14 mouse cellular contexts compared by ENCODE assay signal in the genomic region with DNA sequence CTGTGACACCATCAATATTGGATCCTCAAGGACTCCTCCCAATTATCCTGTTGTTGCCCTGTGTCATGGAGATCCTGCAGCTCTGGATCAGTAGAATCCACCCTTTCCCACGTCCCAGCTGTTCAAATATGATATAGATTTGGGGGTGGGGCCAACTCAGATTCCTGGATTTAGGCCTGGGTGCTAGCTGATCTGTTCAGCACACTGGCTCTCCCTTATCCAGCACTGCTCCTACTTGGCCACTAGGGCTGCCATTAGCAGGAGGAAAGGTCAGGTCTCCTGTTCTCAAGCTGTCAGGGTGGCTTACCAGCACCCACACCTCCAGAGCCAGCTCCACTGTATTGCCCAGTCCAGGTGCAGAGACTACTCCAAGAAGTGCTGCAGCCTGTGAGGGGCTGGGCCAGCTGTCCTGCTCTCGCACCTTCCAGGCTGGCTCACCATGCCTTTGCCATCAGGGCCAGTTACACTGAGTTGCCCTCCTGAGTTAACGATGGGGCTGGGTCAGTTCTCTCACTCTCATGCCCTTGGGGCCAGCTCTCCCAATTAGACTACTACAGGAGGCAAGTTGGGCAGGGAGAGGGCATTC. TPM values are rescaled to one million over a fixed set of nuclear protein-coding genes. Genes with fewer than 3 reads are reported as not detected.
DNase-seq lines count a peak whose midpoint lies in the region; ATAC-seq and TF ChIP-seq lines count a peak whose summit lies in the region.
"Had no signal": no experiment of that assay in that cellular context is flagged by ENCODE, and none has a peak within 500 bp of the region (broad histone marks: within the 10 kb centered on the region; RNA-seq: fewer than 3 reads in every experiment).

No protein-coding gene starts in this region.

- peak; percentile 35 for TF ChIP-seq CTCF in hindbrain, postnatal 0 days (IDR thresholded peaks at IDR 0.05; ENCODE audit: low read depth)
- peak; percentile 60 for TF ChIP-seq CTCF in lung, postnatal 0 days (IDR thresholded peaks at IDR 0.05)

- H3K9me3 ChIP-seq in hindbrain, postnatal 0 days (ENCODE audit: low read length) = no peaks in the 10 kb centered on the region
- H3K9me3 ChIP-seq in hindbrain, embryonic 11.5 days (ENCODE audit: control insufficient read depth, low read length) = no peaks in the 10 kb centered on the region
- no peaks in the 10 kb centered on the region for H3K9me3 ChIP-seq in lung, postnatal 0 days (ENCODE audit: low read length)
- H3K9me3 ChIP-seq in liver, embryonic 16.5 days (replicated peaks; ENCODE audit: control insufficient read depth, low read length) = no peaks in the 10 kb centered on the region
- H3K9me3 ChIP-seq: forebrain, embryonic 13.5 days; limb, embryonic 15.5 days had no signal

- WGBS in hindbrain, postnatal 0 days = 68% methylated on average over 3 of the region's 3 CpGs
- 56% methylated on average over 3 of the region's 3 CpGs for WGBS in hindbrain, embryonic 11.5 days
- 57% methylated on average over 3 of the region's 3 CpGs for WGBS in lung, postnatal 0 days
- WGBS in liver, embryonic 16.5 days (ENCODE audit: insufficient replicate concordance) = 54% methylated on average over 3 of the region's 3 CpGs

- no peak for DNase-seq in hindbrain, postnatal 0 days (ENCODE audit: low spot score)
- no peak for DNase-seq in hindbrain, embryonic 11.5 days (ENCODE audit: low spot score)
- DNase-seq in lung, postnatal 0 days (ENCODE audit: low spot score) = peak; percentile 57
- DNase-seq in lung, postnatal 10 days = no peak
- peak; percentile 35 for DNase-seq in R1 (ENCODE audit: low read depth, low spot score)
- no peak for DNase-seq in layer of hippocampus, adult 9-11 months
- no peak for DNase-seq in gastrocnemius, postnatal 10 days
- DNase-seq: adrenal gland, postnatal 36 days; cerebellum, adult 18-20 months; heart, postnatal 4 days; kidney, adult 11 months had no signal

- no peak for TF ChIP-seq EP300 in lung, postnatal 0 days (IDR thresholded peaks at IDR 0.05)

- no peaks in the 10 kb centered on the region for H3K27me3 ChIP-seq in hindbrain, postnatal 0 days (ENCODE audit: insufficient read depth, low read length)
- H3K27me3 ChIP-seq in hindbrain, embryonic 11.5 days (ENCODE audit: control insufficient read depth, insufficient read depth, low read length) = no peaks in the 10 kb centered on the region
- no peaks in the 10 kb centered on the region for H3K27me3 ChIP-seq in lung, postnatal 0 days (replicated peaks; ENCODE audit: insufficient read depth, low read length)
- H3K27me3 ChIP-seq in liver, embryonic 16.5 days (ENCODE audit: control insufficient read depth, insufficient read depth, low read depth, low read length) = no peaks in the 10 kb centered on the region; the same call in 1 of the 2 replicates
- H3K27me3 ChIP-seq: forebrain, embryonic 13.5 days; limb, embryonic 15.5 days had no signal

- ATAC-seq in hindbrain, postnatal 0 days = no peak
- no peak for ATAC-seq in hindbrain, embryonic 11.5 days (ENCODE audit: low FRiP score)
- ATAC-seq in lung, postnatal 0 days = peak; percentile 46
- ATAC-seq in liver, embryonic 16.5 days (ENCODE audit: low read depth) = 0 out of 2 replicates have a peak, but pooled peaks have one; percentile 19
- ATAC-seq: forebrain, embryonic 13.5 days had no signal

- no peaks in the 10 kb centered on the region for H3K36me3 ChIP-seq in hindbrain, postnatal 0 days (ENCODE audit: insufficient read depth, low read length)
- no peaks in the 10 kb centered on the region for H3K36me3 ChIP-seq in hindbrain, embryonic 11.5 days (ENCODE audit: control insufficient read depth, insufficient read depth, low read length)
- no peaks in the 10 kb centered on the region for H3K36me3 ChIP-seq in lung, postnatal 0 days (ENCODE audit: insufficient read depth, low read length)
- no peaks in the 10 kb centered on the region for H3K36me3 ChIP-seq in liver, embryonic 16.5 days (ENCODE audit: control insufficient read depth, insufficient read depth)
- H3K36me3 ChIP-seq: limb, embryonic 15.5 days had no signal

- no peak overlapping the region for H3K4me2 ChIP-seq in hindbrain, postnatal 0 days (ENCODE audit: low read depth, low read length)
- H3K4me2 ChIP-seq in hindbrain, embryonic 11.5 days (replicated peaks; ENCODE audit: low read depth, low read length) = no peak overlapping the region
- H3K4me2 ChIP-seq in lung, postnatal 0 days (replicated peaks; ENCODE audit: low read depth, low read length) = no peak overlapping the region
- H3K4me2 ChIP-seq in liver, embryonic 16.5 days (ENCODE audit: low read depth, low read length) = no peak overlapping the region
- H3K4me2 ChIP-seq: forebrain, embryonic 13.5 days; limb, embryonic 15.5 days had no signal

- no peak overlapping the region for H3K9ac ChIP-seq in hindbrain, postnatal 0 days (replicated peaks; ENCODE audit: low read length)
- no peak overlapping the region for H3K9ac ChIP-seq in hindbrain, embryonic 11.5 days (ENCODE audit: low read depth, low read length)
- no peak overlapping the region for H3K9ac ChIP-seq in lung, postnatal 0 days (replicated peaks; ENCODE audit: low read depth)
- H3K9ac ChIP-seq in liver, embryonic 16.5 days (ENCODE audit: low read depth, low read length) = no peak overlapping the region
- H3K9ac ChIP-seq: forebrain, embryonic 13.5 days; limb, embryonic 15.5 days had no signal

- H3K4me1 ChIP-seq in hindbrain, postnatal 0 days (ENCODE audit: insufficient read depth, low read length) = no peaks in the 10 kb centered on the region
- no peaks in the 10 kb centered on the region for H3K4me1 ChIP-seq in hindbrain, embryonic 11.5 days (replicated peaks; ENCODE audit: control insufficient read depth, insufficient read depth, low read length)
- no peaks in the 10 kb centered on the region for H3K4me1 ChIP-seq in lung, postnatal 0 days (ENCODE audit: insufficient read depth, low read depth, low read length)
- peaks cover 15% of the 10 kb centered on the region for H3K4me1 ChIP-seq in liver, embryonic 16.5 days (ENCODE audit: control insufficient read depth, low read depth, low read length)
- H3K4me1 ChIP-seq: forebrain, embryonic 13.5 days; limb, embryonic 15.5 days had no signal

- H3K27ac ChIP-seq in hindbrain, postnatal 0 days = no peak overlapping the region
- no peak overlapping the region for H3K27ac ChIP-seq in hindbrain, embryonic 11.5 days (ENCODE audit: low read depth, low read length)
- no peak overlapping the region for H3K27ac ChIP-seq in lung, postnatal 0 days (ENCODE audit: low read length)
- H3K27ac ChIP-seq in liver, embryonic 16.5 days (ENCODE audit: low read length) = no peak overlapping the region
- H3K27ac ChIP-seq: forebrain, embryonic 13.5 days; limb, embryonic 15.5 days had no signal

- no peak overlapping the region for H3K4me3 ChIP-seq in hindbrain, postnatal 0 days (ENCODE audit: low read length)
- H3K4me3 ChIP-seq in hindbrain, embryonic 11.5 days (ENCODE audit: low read depth, low read length) = no peak overlapping the region
- H3K4me3 ChIP-seq in lung, postnatal 0 days (ENCODE audit: low read depth, low read length) = no peak overlapping the region
- H3K4me3 ChIP-seq in liver, embryonic 16.5 days (ENCODE audit: low read depth, low read length) = no peak overlapping the region
- H3K4me3 ChIP-seq: forebrain, embryonic 13.5 days; limb, embryonic 15.5 days had no signal

RNA-seq across cellular contexts. Expression of a gene that starts 10.0 kb away (rescaled TPM):
- 185 and 212 TPM in 2 replicates for total RNA-seq in hindbrain, postnatal 0 days (2014; rRNA removed)
- 64.4 and 69.9 TPM in 2 replicates for polyA plus RNA-seq in hindbrain, postnatal 0 days (2015; fragmentation: Nextera tagmentation; extraction: Ambion mirVana)
- polyA plus RNA-seq in hindbrain, embryonic 11.5 days (2014; fragmentation: Nextera tagmentation; extraction: Ambion mirVana) = 131 and 140 TPM in 2 replicates
- 51.8 and 60.5 TPM in 2 replicates for polyA plus RNA-seq in lung, postnatal 0 days (2015; fragmentation: Nextera tagmentation; extraction: Ambion mirVana)
- 13.0 and 13.6 TPM in 2 replicates for polyA plus RNA-seq in liver, embryonic 16.5 days (2015; fragmentation: Nextera tagmentation; extraction: Ambion mirVana)
- 10 to 100 TPM; 27.2 to 34.8 TPM for total RNA-seq in gastrocnemius, postnatal 10 days (2021)

Comparison
In these comparisons a context has a peak if more than half of its experiments do, and no peak if none do; other contexts are left out.
1. DNase-seq: peak in lung, postnatal 0 days (single experiment) and R1 (single experiment); none in hindbrain, postnatal 0 days (single experiment), hindbrain, embryonic 11.5 days (single experiment), lung, postnatal 10 days (single experiment), layer of hippocampus, adult 9-11 months (single experiment) and gastrocnemius, postnatal 10 days (single experiment).
2. ATAC-seq: peak in lung, postnatal 0 days (single experiment) and liver, embryonic 16.5 days (single experiment); none in hindbrain, postnatal 0 days (single experiment) and hindbrain, embryonic 11.5 days (single experiment).